Mouse (Mus musculus): ENCODE data around the gene Cacna2d2.

DNA sequence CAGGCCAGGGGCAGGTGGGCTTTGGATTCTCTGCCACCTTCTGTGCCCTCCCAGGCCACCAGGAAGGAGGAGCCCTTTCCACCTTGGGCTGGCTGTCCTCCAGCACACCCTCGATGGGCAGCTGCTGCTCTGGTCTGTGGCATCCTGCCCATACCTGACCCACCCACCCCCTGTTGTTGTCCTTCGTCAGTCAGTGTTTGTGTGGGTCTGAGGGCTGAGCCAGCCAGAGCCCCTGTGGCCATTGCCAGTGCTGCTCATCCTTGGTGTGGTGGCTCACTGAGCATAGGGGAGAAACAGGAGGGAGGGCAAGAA, 122.9 kb downstream of the Cacna2d2 start:
- TF ChIP-seq CTCF (conservative IDR thresholded peaks at IDR 0.05; ENCODE audit: insufficient read depth, insufficient read length, low read depth, low read length) (no peak), POLR2A (IDR thresholded peaks at IDR 0.05; ENCODE audit: low read depth, low read length) (no peak)

Data from kidney, adult 2 months (tissue).